Mouse (Mus musculus) inflammation-experienced regulatory T-cells, adult 16 weeks (primary cell): Measurements from ENCODE around the gene Scarb1. TPM values are rescaled to one million over a fixed set of nuclear protein-coding genes. Genes with fewer than 3 reads are reported as not detected.

Source experiments
- polyA plus RNA-seq: library from polyadenylated mRNA; unstranded; fragments of 100-300 nt; shearing (Covaris generic); gene quantifications from one replicate; pipeline ENCODE4 v1.2.1, GENCODE M21; 2017

Gene Scarb1
- 21.2 TPM for polyA plus RNA-seq

DNA sequence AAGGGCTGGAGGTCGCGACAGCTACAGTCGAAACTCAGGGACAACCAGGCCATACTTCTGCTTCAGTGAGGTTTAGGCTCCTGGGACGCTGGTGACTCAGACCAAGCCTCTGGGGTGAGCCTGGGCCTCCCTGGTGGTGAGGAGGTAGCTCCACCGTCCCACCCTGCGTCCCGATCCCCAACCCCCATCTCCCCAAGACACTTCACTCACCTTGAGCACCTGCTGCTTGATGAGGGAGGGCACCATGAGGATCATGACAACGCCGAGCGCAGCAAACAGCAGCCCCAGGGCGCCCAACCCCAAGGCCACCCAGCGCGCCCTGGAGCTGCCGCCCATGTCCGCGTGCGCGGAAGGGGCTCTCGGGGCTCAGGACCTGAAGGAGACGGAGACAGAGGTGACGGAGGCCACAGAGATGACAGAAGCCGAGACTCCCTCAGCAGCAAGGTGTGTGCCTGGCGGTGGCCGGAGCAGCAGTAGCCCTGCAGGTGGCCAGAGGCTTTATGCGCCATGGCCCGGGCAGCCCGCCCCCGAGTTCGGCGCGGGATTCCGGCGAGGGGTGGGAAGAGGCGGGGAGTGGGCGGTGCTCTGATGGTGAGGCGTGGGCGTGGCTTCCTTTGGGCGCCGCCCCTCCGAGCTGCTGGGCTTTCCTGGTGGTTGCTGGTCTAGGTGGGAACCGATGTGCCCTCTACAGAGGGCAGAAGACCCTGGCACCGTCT lies at the start of gene Scarb1:
Scarb1 (minus strand) TSS at position 548 of the 716 bp plus-strand sequence.

GRCm38 (mm10) chr5:125389579-125390441 lies 48.9 kb upstream of the Scarb1 start, which contains the start of gene Ubc:
Ubc (minus strand) TSS chr5:125390202.

GRCm38 (mm10) chr5:125389131-125389578 lies 48.3 kb upstream of the Scarb1 start, which contains the start of gene Gm10382:
Gm10382 (plus strand) TSS chr5:125389322.

Other genes starting within 250 kb of the Scarb1 start
- 5.5 TPM for gene Ncor2, start 161.9 kb downstream of the Scarb1 start, polyA plus RNA-seq
- gene Gm10382, start 48.2 kb upstream of the Scarb1 start, polyA plus RNA-seq: 4.0 TPM
- 1,463 TPM for gene Ubc, start 49.1 kb upstream of the Scarb1 start, polyA plus RNA-seq
- gene Dhx37, start 93.0 kb upstream of the Scarb1 start, polyA plus RNA-seq: 23.3 TPM
- gene Bri3bp, start 100.5 kb upstream of the Scarb1 start, polyA plus RNA-seq: 7.9 TPM
- 57.5 TPM for gene Aacs, start 134.7 kb upstream of the Scarb1 start, polyA plus RNA-seq
- 0.17 TPM for gene Tmem132b, start 190.7 kb upstream of the Scarb1 start, polyA plus RNA-seq